Mouse (Mus musculus): Measurements from ENCODE around the gene Pex3.
"Not testable (repeated sequence)": the region's sequence is repeated elsewhere in the genome, so short reads cannot be mapped to it uniquely, and the experiment has no call there.

The Pex3 gene

GRCm38 (mm10) chr10:13536706-13537105, 16.2 kb downstream of the Pex3 start:
- DNase-seq (ENCODE audit: low spot score) = no peak

GRCm38 (mm10) chr10:13534751-13535150, 18.2 kb downstream of the Pex3 start:
- no peak for DNase-seq (ENCODE audit: low spot score)

GRCm38 (mm10) chr10:13528155-13528554, 24.8 kb downstream of the Pex3 start:
- no peak for DNase-seq (ENCODE audit: low spot score)

GRCm38 (mm10) chr10:13521857-13522256, 31.1 kb downstream of the Pex3 start:
- DNase-seq (ENCODE audit: low spot score) = no peak

- no peak for DNase-seq (ENCODE audit: low spot score)
These were observed 50.6 kb downstream of the Pex3 start for GRCm38 (mm10) chr10:13502371-13502770.

GRCm38 (mm10) chr10:13501533-13501932, 51.4 kb downstream of the Pex3 start:
- not testable (repeated sequence) for DNase-seq (ENCODE audit: low spot score)

GRCm38 (mm10) chr10:13500938-13501496, 51.9 kb downstream of the Pex3 start:
- peak; percentile 86 for DNase-seq (ENCODE audit: low spot score)

- DNase-seq (ENCODE audit: low spot score) = no peak
These were observed 52.5 kb downstream of the Pex3 start for GRCm38 (mm10) chr10:13500473-13500872.

- peak; percentile 10 for DNase-seq (ENCODE audit: low spot score)
These were observed 53.6 kb downstream of the Pex3 start, which contains the start of gene Fuca2 for GRCm38 (mm10) chr10:13499331-13499730. Gene Fuca2 (plus strand): TSS chr10:13499540.

- no peak for DNase-seq (ENCODE audit: low spot score)
These were observed 56.6 kb downstream of the Pex3 start for GRCm38 (mm10) chr10:13496315-13496714.

- no peak for DNase-seq (ENCODE audit: low spot score)
These were observed 58.8 kb downstream of the Pex3 start for GRCm38 (mm10) chr10:13493978-13494686.

GRCm38 (mm10) chr10:13489671-13490070, 63.3 kb downstream of the Pex3 start:
- DNase-seq (ENCODE audit: low spot score) = no peak

- DNase-seq (ENCODE audit: low spot score) = no peak
These were observed 67.0 kb downstream of the Pex3 start for GRCm38 (mm10) chr10:13485958-13486357.

GRCm38 (mm10) chr10:13479341-13479740, 73.6 kb downstream of the Pex3 start:
- DNase-seq (ENCODE audit: low spot score) = no peak

- DNase-seq (ENCODE audit: low spot score) = peak; percentile 15
These were observed 77.8 kb downstream of the Pex3 start for GRCm38 (mm10) chr10:13475121-13475520.

GRCm38 (mm10) chr10:13474568-13474955, 78.4 kb downstream of the Pex3 start:
- no peak for DNase-seq (ENCODE audit: low spot score)
